Mouse (Mus musculus) kidney, postnatal 36 days (tissue): Measurements from ENCODE around the gene Gm17693.
"Not testable (repeated sequence)": the region's sequence is repeated elsewhere in the genome, so short reads cannot be mapped to it uniquely, and the experiment has no call there.

ENCODE experiments used
- DNase-seq, 2 experiments: peaks; one replicate each; pipeline ENCODE4 v3.0.0; 2021 to 2022; ENCODE audit warnings: mixed read lengths in 2 of 2

The Gm17693 gene

DNA sequence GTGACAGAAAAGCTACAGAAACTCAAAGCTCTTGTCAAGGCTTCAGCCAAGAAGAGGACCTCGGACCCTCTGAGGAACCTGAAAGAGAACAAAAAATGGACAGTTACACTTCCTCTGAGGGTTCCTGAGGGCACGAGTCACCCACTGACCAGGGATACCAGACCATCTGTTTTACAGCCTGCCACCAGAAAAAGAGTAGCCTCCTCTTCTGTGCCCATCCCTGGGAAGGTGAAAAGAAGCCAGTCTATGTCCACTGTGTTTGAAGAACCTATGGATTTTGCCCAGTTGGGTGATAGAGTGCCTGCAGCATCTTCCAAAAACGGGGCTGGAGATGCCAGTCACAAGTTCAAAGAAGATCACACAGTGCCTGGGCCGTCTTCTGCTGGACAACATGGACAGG is at the start of gene Gm17693:
TSS of gene Gm17693 (plus strand) at position 301 of the 400 bp plus-strand sequence.
- DNase-seq: not testable (repeated sequence)
